Mouse (Mus musculus) midbrain, embryonic 16.5 days (tissue): ENCODE measurements around the gene Trir. TPM values are rescaled to one million over a fixed set of nuclear protein-coding genes. Genes with fewer than 3 reads are reported as not detected.
A peak's percentile ranks its signal among the peaks of the same experiment; 100 is the strongest.

Experiments
- ATAC-seq: fragments of 200-750 bp; cut with Nextera tagmentation; 2 replicates; pipeline ENCODE4 v1.8.0; 2017; ENCODE audit warnings: moderate TSS enrichment
- H3K27ac ChIP-seq: fragments of 300-500 bp; sonication (generic); 2 replicates; pipeline ENCODE4 v1.5.1; 2014; ENCODE audit warnings: mild to moderate bottlenecking, low read length, mixed read lengths
- H3K27me3 ChIP-seq: fragments of 300-500 bp; sonication (generic); 2 replicates; pipeline ENCODE4 v1.6.1; 2014; ENCODE audit warnings: low read depth, low read length, mixed read lengths; ENCODE audit not compliant: control insufficient read depth, insufficient read depth
- H3K36me3 ChIP-seq: fragments of 300-500 bp; sonication (generic); 2 replicates; pipeline ENCODE4 v1.6.1; 2014; ENCODE audit warnings: mild to moderate bottlenecking, low read length, moderate library complexity, mixed read lengths; ENCODE audit not compliant: control insufficient read depth, insufficient read depth
- H3K4me1 ChIP-seq: fragments of 300-500 bp; sonication (generic); 2 replicates; pipeline ENCODE4 v1.6.1; 2014; ENCODE audit warnings: mild to moderate bottlenecking, low read length, mixed read lengths; ENCODE audit not compliant: control insufficient read depth, insufficient read depth
- H3K4me2 ChIP-seq: fragments of 300-500 bp; sonication (generic); 2 replicates; pipeline ENCODE4 v1.6.1; 2014; ENCODE audit warnings: mild to moderate bottlenecking, low read length, mixed read lengths
- H3K4me3 ChIP-seq: fragments of 300-500 bp; sonication (generic); 2 replicates; pipeline ENCODE4 v1.5.1; 2014; ENCODE audit warnings: low read depth, mild to moderate bottlenecking, low read length, moderate library complexity, mixed read lengths
- H3K9ac ChIP-seq: fragments of 300-500 bp; sonication (generic); 2 replicates; pipeline ENCODE4 v1.6.1; 2014; ENCODE audit warnings: low read depth, low read length, mixed read lengths
- H3K9me3 ChIP-seq: fragments of 300-500 bp; sonication (generic); replicated peaks from 2 replicates; pipeline ENCODE4 v1.6.1; 2014; ENCODE audit warnings: mild to moderate bottlenecking, low read length, mixed read lengths; ENCODE audit not compliant: control insufficient read depth, poor library complexity, severe bottlenecking
- WGBS: fragments of 180-500 bp; shearing (Covaris S2); extraction: QIAGEN DNeasy Blood & Tissue Kit; methylation state at CpG from one replicate; pipeline ENCODE4 v1.1.7; 2014; 5-methylcytosine and 5-hydroxymethylcytosine counted together
- polyA plus RNA-seq: library from polyadenylated mRNA; unstranded; fragments of >200 nt; fragmentation: Nextera tagmentation; extraction: Ambion mirVana; gene quantifications from 2 replicates; pipeline ENCODE4 v1.2.1, GENCODE M21; 2015

Gene Trir
- polyA plus RNA-seq, 1 experiment from 2014 or later = 120 TPM

DNA sequence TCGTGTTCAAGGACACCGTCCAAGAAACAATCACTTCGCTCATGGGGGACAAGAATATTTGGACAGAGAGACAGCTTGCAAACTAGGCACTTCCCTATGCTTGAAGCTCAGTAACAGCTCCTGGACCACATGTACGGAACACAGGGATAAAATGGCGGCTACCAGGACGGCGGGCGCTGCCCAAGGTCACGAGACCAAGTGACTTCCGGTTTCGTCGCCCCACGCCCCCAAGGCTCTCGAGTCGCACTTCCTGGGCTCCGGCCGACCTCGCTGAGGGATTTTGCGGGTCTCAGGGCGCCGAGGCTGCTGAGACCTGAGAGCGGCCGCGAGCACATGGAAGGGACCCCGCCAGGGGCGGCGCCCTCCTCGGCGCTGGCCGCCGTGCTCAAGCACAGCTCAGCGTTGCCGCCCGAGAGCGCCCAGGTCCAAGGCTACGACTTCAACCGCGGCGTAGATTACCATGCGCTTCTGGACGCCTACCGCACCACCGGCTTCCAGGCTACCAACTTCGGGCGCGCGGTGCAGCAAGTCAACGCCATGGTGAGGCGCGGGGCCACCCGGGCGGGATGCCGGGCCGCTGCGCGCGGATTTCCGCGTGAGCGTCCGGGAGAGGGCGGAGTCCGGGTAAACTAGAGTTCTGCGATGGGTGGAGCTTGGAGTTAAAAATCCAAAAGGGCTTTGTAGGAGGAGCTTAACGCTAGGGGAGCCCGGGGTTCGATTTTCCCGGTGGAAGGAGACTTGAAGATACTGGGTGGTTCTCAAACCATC lies 45.1 kb downstream of the Trir start, which contains the start of gene Dhps:
Dhps (plus strand) TSS at position 244 of the 768 bp plus-strand sequence.
- Histone ChIP-seq H3K4me3 (peak within 1 kb of the TSS; percentile 86), H3K36me3 (peaks cover 15% of the 10 kb centered on the region)

DNA sequence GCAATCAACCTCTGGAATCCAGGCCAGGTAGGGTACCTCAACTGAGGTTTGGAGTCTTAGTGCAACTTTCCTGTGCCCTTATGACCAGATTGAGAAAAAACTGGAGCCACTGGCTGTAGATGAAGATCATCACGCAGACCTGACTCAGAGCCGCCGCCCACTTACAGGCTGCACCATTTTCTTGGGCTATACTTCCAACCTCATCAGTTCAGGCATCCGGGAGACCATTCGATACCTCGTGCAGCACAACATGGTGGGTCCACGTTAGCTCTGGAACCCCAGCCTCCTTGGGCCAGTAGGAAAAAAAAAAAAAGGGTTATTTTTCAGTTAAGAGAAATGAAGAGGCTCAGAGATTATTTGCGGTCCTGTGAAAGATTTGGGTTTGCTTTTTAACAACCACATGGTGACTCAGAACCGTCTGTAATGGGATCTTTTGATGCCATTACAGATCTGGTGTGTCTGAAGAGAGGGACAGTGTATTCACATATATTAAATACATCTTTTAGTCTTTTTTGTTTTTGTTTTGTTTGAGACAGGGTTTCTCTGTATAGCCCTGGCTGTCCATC lies 45.8 kb downstream of the Trir start:
- ATAC-seq = no peak
- Histone ChIP-seq H3K4me2 (peak overlapping the region; percentile 64), H3K9ac (peak overlapping the region; percentile 85), H3K27me3 (no peaks in the 10 kb centered on the region), H3K27ac (peak overlapping the region; percentile 91), H3K4me1 (peaks cover 10% of the 10 kb centered on the region), H3K4me3 (peak overlapping the region; percentile 86), H3K9me3 (no peaks in the 10 kb centered on the region), H3K36me3 (peaks cover 14% of the 10 kb centered on the region; the same call in 1 of the 2 replicates)
- WGBS = 44% methylated on average over 9 of the region's 9 CpGs

More for the DNA sequence above, 45.1 kb downstream of the Trir start, which contains the start of gene Dhps:
- Histone ChIP-seq H3K27ac (peak within 1 kb of the TSS; percentile 91), H3K9me3 (no peaks in the 10 kb centered on the region), H3K4me1 (peaks cover 10% of the 10 kb centered on the region), H3K4me2 (peak within 1 kb of the TSS; percentile 64), H3K9ac (peak within 1 kb of the TSS; percentile 85), H3K27me3 (no peaks in the 10 kb centered on the region)
- under 1% methylated on average over 67 of the region's 68 CpGs for WGBS
- peak; percentile 87 for ATAC-seq

DNA sequence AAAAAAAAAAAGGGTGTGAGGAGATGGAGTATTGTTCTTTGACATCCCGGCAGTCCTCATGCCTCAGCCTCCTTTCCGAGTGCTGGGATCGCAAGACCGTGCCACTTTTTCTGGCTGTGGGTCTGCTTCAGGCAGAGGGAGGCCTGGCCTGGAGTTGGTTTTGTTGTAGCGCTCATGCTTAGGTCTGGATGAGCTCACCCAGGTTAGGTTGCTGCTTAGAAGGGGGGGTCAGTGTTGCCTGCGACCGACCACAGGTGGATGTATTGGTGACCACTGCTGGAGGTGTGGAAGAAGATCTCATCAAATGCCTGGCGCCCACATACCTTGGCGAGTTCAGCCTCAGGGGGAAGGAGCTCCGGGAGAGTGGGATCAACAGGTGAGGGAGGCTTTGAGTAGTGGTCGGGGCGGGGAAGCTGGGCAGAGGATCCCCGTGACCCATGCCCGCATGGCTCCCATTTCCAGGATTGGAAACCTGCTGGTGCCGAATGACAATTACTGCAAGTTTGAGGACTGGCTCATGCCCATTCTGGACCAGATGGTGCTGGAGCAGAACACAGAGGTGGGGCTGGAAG lies 46.5 kb downstream of the Trir start:
- H3K9me3 ChIP-seq = no peaks in the 10 kb centered on the region
- H3K27ac ChIP-seq = no peak overlapping the region
- H3K36me3 ChIP-seq = peaks cover 14% of the 10 kb centered on the region; the same call in 1 of the 2 replicates
- no peak overlapping the region for H3K4me3 ChIP-seq
- no peak overlapping the region for H3K9ac ChIP-seq
- H3K4me2 ChIP-seq = no peak overlapping the region; the same call in 1 of the 2 replicates
- no peaks in the 10 kb centered on the region for H3K27me3 ChIP-seq
- peaks cover 10% of the 10 kb centered on the region for H3K4me1 ChIP-seq
- no peak for ATAC-seq
- WGBS = 95% methylated on average over 15 of the region's 15 CpGs

DNA sequence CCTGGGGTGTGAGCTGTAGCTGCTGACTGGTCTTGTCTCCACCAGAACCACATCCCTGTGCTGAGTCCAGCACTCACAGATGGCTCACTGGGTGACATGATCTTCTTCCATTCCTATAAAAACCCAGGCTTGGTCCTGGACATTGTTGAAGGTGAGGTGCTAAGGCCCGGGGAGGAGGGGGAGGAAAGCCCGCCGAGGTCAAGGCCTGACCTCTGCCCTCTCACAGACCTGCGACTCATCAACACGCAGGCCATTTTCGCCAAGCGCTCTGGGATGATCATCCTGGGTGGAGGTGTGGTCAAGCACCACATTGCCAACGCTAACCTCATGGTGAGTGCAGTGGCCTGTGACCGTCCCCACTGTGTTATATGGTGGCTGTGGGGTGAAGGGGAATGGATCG lies 47.5 kb downstream of the Trir start:
- WGBS = 89% methylated on average over 10 of the region's 10 CpGs
- H3K4me3 ChIP-seq = no peak overlapping the region
- peaks cover 9% of the 10 kb centered on the region; the same call in 1 of the 2 replicates for H3K36me3 ChIP-seq
- H3K9me3 ChIP-seq = no peaks in the 10 kb centered on the region
- peaks cover 10% of the 10 kb centered on the region for H3K4me1 ChIP-seq
- ATAC-seq = no peak
- H3K9ac ChIP-seq = no peak overlapping the region
- no peak overlapping the region for H3K27ac ChIP-seq
- H3K27me3 ChIP-seq = no peaks in the 10 kb centered on the region
- H3K4me2 ChIP-seq = no peak overlapping the region

DNA sequence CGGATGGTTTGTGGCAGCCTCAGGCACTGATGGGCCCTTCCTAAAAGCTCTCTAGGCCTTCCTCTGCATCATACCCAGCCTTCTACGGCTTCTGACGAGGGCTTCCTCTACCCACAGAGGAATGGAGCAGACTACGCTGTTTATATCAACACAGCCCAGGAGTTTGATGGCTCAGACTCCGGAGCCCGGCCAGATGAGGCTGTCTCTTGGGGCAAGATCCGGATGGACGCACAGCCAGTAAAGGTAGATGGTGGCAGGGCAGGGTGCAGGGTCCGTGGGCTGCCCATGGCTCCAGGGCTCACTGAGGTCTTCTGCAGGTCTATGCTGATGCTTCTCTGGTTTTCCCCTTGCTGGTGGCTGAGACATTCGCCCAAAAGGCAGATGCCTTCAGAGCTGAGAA lies 48.0 kb downstream of the Trir start:
- H3K27ac ChIP-seq = no peak overlapping the region

DNA sequence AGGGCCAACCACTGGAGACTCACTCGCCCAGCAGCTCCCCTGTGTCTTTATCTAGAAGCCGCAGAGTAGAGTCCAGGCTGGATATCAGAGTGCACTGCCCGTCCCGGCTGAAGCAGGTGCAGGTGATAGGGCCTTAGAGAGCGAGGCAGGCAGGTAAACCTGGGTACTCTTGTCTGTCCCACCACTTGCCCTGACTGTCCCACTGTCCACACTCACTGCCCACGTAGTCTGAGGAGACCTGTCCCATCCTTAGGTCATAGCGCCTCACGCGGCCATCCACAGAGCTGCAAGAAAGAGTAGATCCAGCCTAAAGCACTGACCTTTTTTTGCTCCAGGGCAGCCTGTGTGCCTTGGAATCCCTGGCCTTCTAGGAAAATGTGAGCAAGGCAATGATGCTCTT lies 49.4 kb downstream of the Trir start:
- no peaks in the 10 kb centered on the region for H3K27me3 ChIP-seq
- H3K27ac ChIP-seq = no peak overlapping the region
- peaks cover 9% of the 10 kb centered on the region; the same call in 1 of the 2 replicates for H3K36me3 ChIP-seq
- H3K9ac ChIP-seq = no peak overlapping the region
- WGBS = 83% methylated on average over 9 of the region's 9 CpGs
- H3K9me3 ChIP-seq = no peaks in the 10 kb centered on the region
- H3K4me1 ChIP-seq = peaks cover 18% of the 10 kb centered on the region
- H3K4me3 ChIP-seq = no peak overlapping the region
- no peak for ATAC-seq
- no peak overlapping the region for H3K4me2 ChIP-seq

More for the DNA sequence above, 48.0 kb downstream of the Trir start:
- peaks cover 13% of the 10 kb centered on the region for H3K4me1 ChIP-seq
- no peak overlapping the region for H3K4me3 ChIP-seq
- ATAC-seq = no peak
- peaks cover 9% of the 10 kb centered on the region; the same call in 1 of the 2 replicates for H3K36me3 ChIP-seq
- WGBS = 92% methylated on average over 10 of the region's 10 CpGs
- H3K9ac ChIP-seq = no peak overlapping the region
- H3K9me3 ChIP-seq = no peaks in the 10 kb centered on the region
- H3K4me2 ChIP-seq = no peak overlapping the region
- no peaks in the 10 kb centered on the region for H3K27me3 ChIP-seq

DNA sequence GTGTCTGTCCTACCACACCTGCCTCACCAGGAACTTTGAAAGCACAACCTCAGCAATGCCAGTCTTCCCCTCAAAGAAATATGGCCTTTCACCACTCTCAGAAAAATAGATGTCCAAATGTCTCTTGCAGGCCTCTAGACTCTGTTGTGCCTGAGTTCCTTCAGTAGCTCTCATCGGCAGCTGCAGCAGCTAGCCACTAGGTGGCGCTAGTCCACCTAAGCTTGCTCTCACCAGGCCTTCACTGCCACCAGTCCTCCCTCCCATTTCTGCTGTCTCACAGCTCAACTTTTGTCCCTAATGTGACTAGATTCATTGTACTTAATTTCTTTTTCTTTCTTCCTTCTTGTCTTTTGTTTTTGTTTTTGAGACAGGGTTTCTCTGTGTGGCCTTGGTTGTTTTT lies 50.4 kb downstream of the Trir start:
- Histone ChIP-seq H3K4me3 (no peak overlapping the region), H3K4me2 (no peak overlapping the region), H3K27ac (no peak overlapping the region), H3K4me1 (peaks cover 22% of the 10 kb centered on the region), H3K27me3 (no peaks in the 10 kb centered on the region), H3K9me3 (no peaks in the 10 kb centered on the region), H3K36me3 (peaks cover 9% of the 10 kb centered on the region; the same call in 1 of the 2 replicates), H3K9ac (no peak overlapping the region)
- 0% methylated on average over 2 of the region's 2 CpGs for WGBS
- no peak for ATAC-seq
